Mouse (Mus musculus) kidney, postnatal 0 days (tissue): ENCODE data around the gene Sf3a1. TPM values are rescaled to one million over a fixed set of nuclear protein-coding genes. Genes with fewer than 3 reads are reported as not detected.

ENCODE experiments used
- ATAC-seq: fragments of 200-750 bp; cut with Nextera tagmentation; replicated peaks from 2 replicates; pipeline ENCODE4 v1.8.0; 2017; ENCODE audit warnings: low read depth, moderate number of reproducible peaks, moderate TSS enrichment, moderate library complexity; ENCODE audit not compliant: low FRiP score
- DNase-seq: peaks from one replicate; pipeline ENCODE4 v3.0.0-alpha.2; 2016; ENCODE audit warnings: low spot score
- H3K27ac ChIP-seq: fragments of 300-500 bp; sonication (generic); 2 replicates; pipeline ENCODE4 v1.5.1; 2014; ENCODE audit warnings: mild to moderate bottlenecking
- H3K27me3 ChIP-seq: fragments of 300-500 bp; sonication (generic); 2 replicates; pipeline ENCODE4 v1.6.1; 2014; ENCODE audit warnings: low read length, mixed read lengths; ENCODE audit not compliant: insufficient read depth
- H3K36me3 ChIP-seq: fragments of 300-500 bp; sonication (generic); 2 replicates; pipeline ENCODE4 v1.6.1; 2014; ENCODE audit warnings: low read length, mixed read lengths; ENCODE audit not compliant: insufficient read depth
- H3K4me1 ChIP-seq: fragments of 300-500 bp; sonication (generic); replicated peaks from 2 replicates; pipeline ENCODE4 v1.6.1; 2014; ENCODE audit warnings: antibody characterized with exemption, low read length, mixed read lengths; ENCODE audit not compliant: insufficient read depth
- H3K4me2 ChIP-seq: fragments of 300-500 bp; sonication (generic); 2 replicates; pipeline ENCODE4 v1.6.1; 2014; ENCODE audit warnings: mild to moderate bottlenecking, low read length, moderate library complexity, mixed read lengths
- H3K4me3 ChIP-seq: fragments of 300-500 bp; sonication (generic); replicated peaks from 2 replicates; pipeline ENCODE4 v1.5.1; 2014; ENCODE audit warnings: low read depth, low read length
- H3K9ac ChIP-seq: fragments of 300-500 bp; sonication (generic); 2 replicates; pipeline ENCODE4 v1.6.1; 2014; ENCODE audit warnings: low read depth, low read length
- H3K9me3 ChIP-seq: fragments of 300-500 bp; sonication (generic); replicated peaks from 2 replicates; pipeline ENCODE4 v1.6.1; 2016; ENCODE audit warnings: low read length, inconsistent platforms, mixed read lengths
- CTCF ChIP-seq: IDR thresholded peaks from 2 replicates; pipeline ENCODE4 v1.5.1; 2016; ENCODE audit warnings: antibody characterized with exemption, low read depth, mild to moderate bottlenecking, moderate library complexity
- WGBS: fragments of 180-500 bp; shearing (Covaris S2); extraction: QIAGEN DNeasy Blood & Tissue Kit; methylation state at CpG from one replicate; pipeline ENCODE4 v1.1.7; 2014; 5-methylcytosine and 5-hydroxymethylcytosine counted together
- polyA plus RNA-seq: library from polyadenylated mRNA; unstranded; fragments of >200 nt; fragmentation: Nextera tagmentation; extraction: Ambion mirVana; gene quantifications from 2 replicates; pipeline ENCODE4 v1.2.1, GENCODE M21; 2015

The Sf3a1 gene
- polyA plus RNA-seq, 1 experiment from 2014 or later, result 31.2 TPM

- Histone ChIP-seq H3K9ac (no peak overlapping the region), H3K27me3 (no peaks in the 10 kb centered on the region), H3K4me2 (no peak overlapping the region), H3K36me3 (no peaks in the 10 kb centered on the region), H3K4me1 (no peaks in the 10 kb centered on the region; the same call in 1 of the 2 replicates), H3K27ac (no peak overlapping the region), H3K9me3 (no peaks in the 10 kb centered on the region), H3K4me3 (no peak overlapping the region)
- no peak for TF ChIP-seq CTCF
- ATAC-seq (no peak), DNase-seq (no peak)
- WGBS, result 67% methylated on average over 17 of the region's 17 CpGs
Observed at GRCm38 (mm10) chr11:4222046-4222950, 62.1 kb downstream of the Sf3a1 start.

- no peaks in the 10 kb centered on the region for H3K36me3 ChIP-seq
- H3K4me2 ChIP-seq, result no peak overlapping the region
- TF ChIP-seq CTCF, result no peak
- DNase-seq (no peak), ATAC-seq (no peak)
- H3K27me3 ChIP-seq, result no peaks in the 10 kb centered on the region
- no peak overlapping the region for H3K4me3 ChIP-seq
- WGBS, result 44% methylated on average over 5 of the region's 7 CpGs
- H3K9me3 ChIP-seq, result no peaks in the 10 kb centered on the region
- H3K4me1 ChIP-seq, result no peaks in the 10 kb centered on the region
- no peak overlapping the region for H3K27ac ChIP-seq
- H3K9ac ChIP-seq, result no peak overlapping the region
Observed at GRCm38 (mm10) chr11:4223393-4224188, 63.4 kb downstream of the Sf3a1 start.

DNA sequence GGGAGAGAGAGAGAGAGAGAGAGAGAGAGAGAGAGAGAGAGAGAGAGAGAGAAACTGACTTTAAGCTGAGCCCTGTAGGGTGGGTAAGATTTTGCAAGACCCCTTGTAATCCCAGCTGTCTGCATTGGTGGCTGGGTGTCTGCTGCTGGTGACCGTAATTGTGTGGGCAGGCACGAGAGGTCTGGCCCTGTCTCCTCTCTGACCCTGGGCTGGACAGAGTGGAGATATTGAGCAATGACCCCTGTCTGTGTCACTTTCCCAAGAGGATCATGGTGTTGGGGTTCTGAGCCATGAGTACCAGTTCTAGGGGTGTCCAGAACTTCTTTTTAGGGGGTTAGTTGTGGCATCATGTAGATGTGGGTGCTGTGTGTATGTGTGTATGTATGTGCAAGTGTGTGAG lies 64.1 kb downstream of the Sf3a1 start:
- no peak for ATAC-seq
- DNase-seq, result no peak
- no peaks in the 10 kb centered on the region for H3K4me1 ChIP-seq
- no peaks in the 10 kb centered on the region for H3K36me3 ChIP-seq
- TF ChIP-seq CTCF, result no peak
- H3K27ac ChIP-seq, result no peak overlapping the region
- no peak overlapping the region for H3K4me3 ChIP-seq
- H3K4me2 ChIP-seq, result no peak overlapping the region
- no peaks in the 10 kb centered on the region for H3K27me3 ChIP-seq
- no peaks in the 10 kb centered on the region for H3K9me3 ChIP-seq
- no peak overlapping the region for H3K9ac ChIP-seq
- 62% methylated on average over 2 of the region's 2 CpGs for whole genome bisulfite sequencing

- DNase-seq (no peak), ATAC-seq (no peak)
- H3K4me1 ChIP-seq, result no peaks in the 10 kb centered on the region
- no peak for TF ChIP-seq CTCF
- H3K4me3 ChIP-seq, result no peak overlapping the region
- no peaks in the 10 kb centered on the region for H3K27me3 ChIP-seq
- no peaks in the 10 kb centered on the region for H3K36me3 ChIP-seq
- no peak overlapping the region for H3K4me2 ChIP-seq
- H3K9ac ChIP-seq, result no peak overlapping the region
- 75% methylated on average over 5 of the region's 5 CpGs for WGBS
- no peaks in the 10 kb centered on the region for H3K9me3 ChIP-seq
- no peak overlapping the region for H3K27ac ChIP-seq
Observed at GRCm38 (mm10) chr11:4226569-4227325, 66.6 kb downstream of the Sf3a1 start.

- H3K4me2 ChIP-seq, result no peak overlapping the region
- no peak for TF ChIP-seq CTCF
- no peak for DNase-seq
- 29% methylated on average over 8 of the region's 8 CpGs for WGBS
- H3K4me3 ChIP-seq, result no peak overlapping the region
- no peaks in the 10 kb centered on the region for H3K27me3 ChIP-seq
- ATAC-seq, result no peak
- H3K9me3 ChIP-seq, result no peaks in the 10 kb centered on the region
- H3K36me3 ChIP-seq, result no peaks in the 10 kb centered on the region
- H3K4me1 ChIP-seq, result no peaks in the 10 kb centered on the region
- H3K9ac ChIP-seq, result no peak overlapping the region
- no peak overlapping the region for H3K27ac ChIP-seq
Observed at GRCm38 (mm10) chr11:4228463-4228862, 68.3 kb downstream of the Sf3a1 start.

DNA sequence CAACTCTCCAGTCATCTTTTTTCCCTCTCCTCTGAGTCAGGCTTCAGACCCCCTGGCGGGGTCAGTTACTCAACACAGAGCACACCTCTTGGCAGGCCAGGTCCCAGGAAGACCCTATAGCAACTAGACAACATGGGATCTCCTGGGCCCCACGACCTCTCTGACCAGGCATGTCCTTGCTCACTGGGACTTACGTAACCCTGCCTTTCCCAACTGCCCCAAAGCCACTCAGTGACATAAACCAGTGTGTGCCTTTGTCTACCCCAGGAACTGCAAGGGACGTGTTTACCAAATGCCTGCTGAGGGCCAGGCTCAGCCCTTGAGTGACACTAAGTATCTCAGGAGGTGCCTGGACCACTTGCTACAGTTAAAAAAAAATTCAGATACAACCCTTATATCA lies 69.7 kb downstream of the Sf3a1 start:
- Histone ChIP-seq H3K36me3 (no peaks in the 10 kb centered on the region), H3K4me3 (no peak overlapping the region), H3K9me3 (no peaks in the 10 kb centered on the region), H3K27me3 (no peaks in the 10 kb centered on the region), H3K4me2 (no peak overlapping the region), H3K9ac (no peak overlapping the region), H3K27ac (no peak overlapping the region), H3K4me1 (no peaks in the 10 kb centered on the region)
- ATAC-seq, result no peak
- TF ChIP-seq CTCF, result no peak
- WGBS, result 74% methylated on average over 4 of the region's 4 CpGs
- no peak for DNase-seq
